Mouse (Mus musculus) heart, adult 2 months (tissue): ENCODE measurements around the gene Fam32a.

Experiments
- CTCF ChIP-seq: fragments of 200-600 bp; IDR thresholded peaks from 2 replicates; pipeline ENCODE4 v1.8.1; 2022; ENCODE audit warnings: antibody characterized with exemption, mild to moderate bottlenecking, moderate library complexity
- EP300 ChIP-seq: fragments of 200-500 bp; IDR thresholded peaks from 2 replicates; pipeline ENCODE4 v1.6.1; 2011; ENCODE audit warnings: low read depth, low read length, control low read depth; ENCODE audit not compliant: insufficient read depth
- POLR2A ChIP-seq: fragments of 200-500 bp; IDR thresholded peaks from 2 replicates; pipeline ENCODE4 v1.6.1; 2011; ENCODE audit warnings: mild to moderate bottlenecking, low read depth, low read length, control low read depth; ENCODE audit not compliant: insufficient read depth

DNA sequence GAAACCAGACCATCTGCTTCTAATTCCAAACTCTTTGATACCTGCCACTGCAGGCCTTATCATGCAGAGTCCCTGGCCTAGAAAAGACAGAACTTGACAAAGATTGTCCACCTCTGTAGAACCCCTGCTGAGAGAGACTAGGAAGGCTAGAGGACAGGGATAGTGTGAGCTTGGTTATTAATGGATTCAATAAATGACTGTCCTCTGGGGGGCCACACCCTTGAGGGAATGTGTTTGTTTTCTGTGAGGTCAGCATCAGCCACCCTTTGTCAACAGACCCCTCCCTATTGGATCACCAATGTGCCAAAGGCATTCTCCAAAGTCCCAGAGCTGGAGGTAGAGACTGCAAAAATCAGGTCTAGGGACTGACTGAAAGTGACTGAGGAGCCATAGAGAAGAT, 27.5 kb upstream of the Fam32a start:
- TF ChIP-seq CTCF (no peak), EP300 (no peak), POLR2A (no peak)
